Mouse (Mus musculus): ENCODE results near the gene Stat6.

GRCm38 (mm10) chr10:127641861-127642771 is 670 bp upstream of the Stat6 start:
- TF ChIP-seq CTCF (conservative IDR thresholded peaks at IDR 0.05; ENCODE audit: insufficient read depth, insufficient read length, low read depth, low read length) = peak; percentile 99
- TF ChIP-seq POLR2A (IDR thresholded peaks at IDR 0.05; ENCODE audit: low read depth, low read length) = no peak

Measured in kidney, adult 2 months (tissue).